Mouse (Mus musculus): ENCODE measurements around the gene Coro1b. TPM values are rescaled to one million over a fixed set of nuclear protein-coding genes. Genes with fewer than 3 reads are reported as not detected.

Coro1b gene
- polyA plus RNA-seq, 1 experiment from 2014 or later: 105 TPM

DNA sequence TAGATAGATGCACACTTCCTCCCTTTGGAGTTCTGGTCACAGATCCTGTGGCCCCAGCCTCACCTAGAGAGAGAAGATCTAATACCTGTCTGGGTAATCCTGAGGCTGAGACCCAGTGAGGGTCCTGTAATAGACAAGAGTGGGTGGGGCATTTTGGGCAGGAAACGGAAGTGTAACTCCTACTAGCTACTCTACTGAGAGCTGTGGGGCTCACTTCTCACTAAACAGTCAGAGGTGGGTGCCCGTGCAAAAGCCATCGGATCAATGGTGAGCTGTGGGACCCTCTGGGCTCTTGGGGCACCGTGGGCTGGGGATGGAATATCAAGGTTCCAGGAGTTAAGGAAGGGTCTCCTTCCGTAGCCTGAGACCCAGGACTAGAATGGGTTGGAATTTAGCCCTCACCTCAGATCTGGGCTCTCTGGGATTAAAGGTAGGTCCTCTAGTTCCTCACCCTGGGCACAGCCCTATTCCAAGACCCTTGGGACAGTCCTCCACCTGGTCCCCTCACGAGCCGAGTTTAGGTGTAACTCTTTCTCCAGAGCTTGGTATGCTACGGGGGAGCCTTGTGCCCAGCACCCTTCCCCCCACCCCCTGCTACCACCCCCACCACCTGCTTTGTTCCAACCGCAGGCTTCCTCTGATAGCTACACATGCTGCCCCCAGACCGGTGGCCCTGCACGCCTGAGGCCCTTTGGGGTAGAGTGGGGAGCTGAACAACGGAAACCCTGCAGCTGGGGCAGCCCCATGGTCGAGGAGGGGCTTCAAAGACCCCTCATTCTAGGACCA is 6.2 kb downstream of the Coro1b start:
- Histone ChIP-seq H3K36me3 (ENCODE audit: control insufficient read depth, insufficient read depth, low read length) (peaks cover 77% of the 10 kb centered on the region), H3K4me1 (ENCODE audit: control insufficient read depth, insufficient read depth, low read length) (peaks cover under 1% of the 10 kb centered on the region; the same call in 1 of the 2 replicates), H3K9ac (replicated peaks; ENCODE audit: low read length) (0 out of 2 replicates have a peak overlapping the region, but pooled peaks have one; percentile 13), H3K9me3 (ENCODE audit: control insufficient read depth, low read length) (no peaks in the 10 kb centered on the region), H3K4me2 (ENCODE audit: low read length) (no peak overlapping the region), H3K4me3 (replicated peaks; ENCODE audit: low read depth, low read length) (no peak overlapping the region), H3K27ac (replicated peaks; ENCODE audit: low read depth, low read length) (no peak overlapping the region), H3K27me3 (ENCODE audit: control insufficient read depth, insufficient read depth, low read length) (no peaks in the 10 kb centered on the region)
- ATAC-seq (ENCODE audit: low FRiP score, low TSS enrichment): no peak
- WGBS: 84% methylated on average over 13 of the region's 13 CpGs
- DNase-seq: no peak

DNA sequence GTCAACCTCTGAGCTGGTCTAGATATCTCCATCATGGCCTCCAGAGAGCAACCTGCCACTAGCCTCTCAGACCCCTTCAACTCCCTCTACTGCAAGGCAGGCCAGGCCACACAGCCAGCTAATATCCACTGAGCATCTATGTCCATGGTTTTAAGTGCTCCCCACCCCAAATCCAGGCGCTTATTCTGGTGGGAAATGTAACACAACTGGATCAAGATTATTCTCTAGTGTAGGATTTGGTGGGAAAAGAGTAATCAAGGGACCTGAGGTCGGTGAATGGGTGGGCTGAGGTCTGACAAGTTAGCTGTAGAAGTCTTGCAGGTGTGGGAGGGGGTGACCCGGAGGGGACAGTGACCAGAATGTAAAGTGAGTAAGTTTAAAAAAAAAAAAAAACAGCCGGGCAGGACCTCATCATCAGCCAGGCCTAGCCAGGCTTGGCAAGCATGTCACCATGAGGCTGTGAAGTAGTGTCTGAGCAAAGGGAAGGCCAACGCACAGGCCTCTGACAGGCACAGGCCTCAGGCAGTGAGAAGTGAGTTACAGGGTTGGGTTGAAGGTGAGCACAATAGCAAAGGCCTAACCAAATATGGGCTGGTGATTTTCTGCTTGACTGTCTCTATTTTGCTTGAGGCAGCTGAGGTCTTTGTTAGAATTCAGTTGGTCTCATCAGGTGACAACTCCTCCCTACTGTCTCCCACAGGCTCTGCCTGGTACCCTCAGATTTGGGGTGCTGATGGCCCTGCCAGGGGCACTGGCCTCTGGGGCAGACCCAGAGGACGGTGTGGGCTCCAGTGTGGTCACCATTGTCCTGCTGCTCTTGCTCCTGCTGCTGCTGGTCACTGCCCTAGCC is 7.0 kb downstream of the Coro1b start:
- Histone ChIP-seq H3K27me3 (ENCODE audit: control insufficient read depth, insufficient read depth, low read length) (no peaks in the 10 kb centered on the region), H3K9ac (replicated peaks; ENCODE audit: low read length) (no peak overlapping the region), H3K27ac (replicated peaks; ENCODE audit: low read depth, low read length) (no peak overlapping the region), H3K9me3 (ENCODE audit: control insufficient read depth, low read length) (no peaks in the 10 kb centered on the region), H3K36me3 (ENCODE audit: control insufficient read depth, insufficient read depth, low read length) (peaks cover 75% of the 10 kb centered on the region), H3K4me1 (ENCODE audit: control insufficient read depth, insufficient read depth, low read length) (no peaks in the 10 kb centered on the region), H3K4me2 (ENCODE audit: low read length) (no peak overlapping the region), H3K4me3 (replicated peaks; ENCODE audit: low read depth, low read length) (no peak overlapping the region)
- DNase-seq: no peak
- ATAC-seq (ENCODE audit: low FRiP score, low TSS enrichment): no peak
- 71% methylated on average over 6 of the region's 6 CpGs for WGBS

DNA sequence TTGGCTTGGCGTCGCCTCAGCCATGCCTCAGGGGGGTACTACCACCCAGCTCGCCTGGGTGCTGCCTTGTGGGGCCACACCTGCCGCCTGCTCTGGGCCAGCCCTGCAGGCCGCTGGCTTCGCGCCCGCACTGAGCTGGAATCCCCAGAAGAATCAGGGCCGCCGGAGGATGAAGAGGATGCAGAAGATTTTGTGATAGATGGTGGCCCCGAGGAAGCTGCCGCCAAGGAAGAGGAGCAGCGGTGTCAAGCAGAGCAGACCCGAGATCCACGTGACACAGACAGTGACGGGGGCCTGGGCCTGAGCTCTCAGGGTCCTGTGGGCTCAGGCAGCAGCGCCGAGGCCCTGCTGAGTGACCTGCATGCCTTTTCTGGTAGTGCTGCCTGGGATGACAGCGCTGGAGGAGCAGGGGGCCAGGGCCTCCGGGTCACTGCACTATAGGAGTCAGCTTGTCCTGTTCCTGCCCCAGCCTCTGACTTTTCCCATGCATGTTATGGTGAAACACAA is 7.7 kb downstream of the Coro1b start:
- no peaks in the 10 kb centered on the region for H3K4me1 ChIP-seq (ENCODE audit: control insufficient read depth, insufficient read depth, low read length)
- H3K27me3 ChIP-seq (ENCODE audit: control insufficient read depth, insufficient read depth, low read length): no peaks in the 10 kb centered on the region
- no peaks in the 10 kb centered on the region for H3K9me3 ChIP-seq (ENCODE audit: control insufficient read depth, low read length)
- WGBS: 70% methylated on average over 20 of the region's 20 CpGs
- no peak overlapping the region for H3K27ac ChIP-seq (replicated peaks; ENCODE audit: low read depth, low read length)
- ATAC-seq (ENCODE audit: low FRiP score, low TSS enrichment) (no peak), DNase-seq (no peak)
- no peak overlapping the region for H3K9ac ChIP-seq (replicated peaks; ENCODE audit: low read length)
- H3K4me2 ChIP-seq (ENCODE audit: low read length): no peak overlapping the region
- H3K36me3 ChIP-seq (ENCODE audit: control insufficient read depth, insufficient read depth, low read length): peaks cover 74% of the 10 kb centered on the region
- H3K4me3 ChIP-seq (replicated peaks; ENCODE audit: low read depth, low read length): no peak overlapping the region

DNA sequence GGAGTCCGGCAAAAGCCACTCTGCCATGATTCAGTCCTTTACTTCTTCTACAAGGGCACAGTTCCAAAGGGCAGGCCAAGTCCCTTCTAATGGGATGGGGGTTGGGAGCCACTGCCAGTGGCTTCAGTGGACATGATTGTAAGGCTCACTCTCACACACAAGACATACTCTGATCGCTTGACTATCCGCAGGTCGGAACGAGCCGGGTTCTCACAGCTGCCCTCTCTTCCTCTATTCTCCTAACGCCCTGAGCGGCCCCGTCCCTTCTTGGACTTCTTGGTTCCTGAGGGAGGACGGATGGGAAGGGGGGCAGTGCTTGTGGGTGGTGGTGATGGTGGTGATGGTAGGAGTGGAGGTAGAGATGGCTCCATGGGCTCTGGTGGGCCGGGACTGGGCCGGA is 8.4 kb downstream of the Coro1b start:
- Histone ChIP-seq H3K4me3 (replicated peaks; ENCODE audit: low read depth, low read length) (no peak overlapping the region), H3K36me3 (ENCODE audit: control insufficient read depth, insufficient read depth, low read length) (peaks cover 76% of the 10 kb centered on the region), H3K27ac (replicated peaks; ENCODE audit: low read depth, low read length) (no peak overlapping the region), H3K9ac (replicated peaks; ENCODE audit: low read length) (no peak overlapping the region), H3K27me3 (ENCODE audit: control insufficient read depth, insufficient read depth, low read length) (no peaks in the 10 kb centered on the region), H3K4me2 (ENCODE audit: low read length) (no peak overlapping the region), H3K9me3 (ENCODE audit: control insufficient read depth, low read length) (no peaks in the 10 kb centered on the region), H3K4me1 (ENCODE audit: control insufficient read depth, insufficient read depth, low read length) (no peaks in the 10 kb centered on the region)
- DNase-seq (no peak), ATAC-seq (ENCODE audit: low FRiP score, low TSS enrichment) (no peak)
- WGBS: 89% methylated on average over 12 of the region's 12 CpGs

DNA sequence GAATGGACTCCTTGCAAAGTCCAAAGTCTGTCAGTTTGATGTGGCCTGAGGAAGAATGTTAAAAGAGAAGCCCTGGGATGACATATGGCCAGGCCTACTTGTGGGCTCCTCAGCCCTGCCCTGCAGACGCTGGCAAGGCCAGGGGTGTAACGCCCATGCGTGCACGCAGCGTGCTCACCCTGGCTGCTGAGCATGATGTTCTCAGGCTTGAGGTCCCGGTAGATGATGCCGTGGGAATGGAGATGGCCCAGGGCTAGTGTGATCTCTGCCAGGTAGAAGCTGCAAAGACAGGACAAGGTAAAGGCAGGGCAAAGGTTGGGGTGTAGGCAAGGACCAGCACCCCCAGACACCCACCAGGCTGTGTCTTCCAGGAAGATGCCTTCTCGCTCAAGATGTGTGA is 10.6 kb downstream of the Coro1b start:
- no peak overlapping the region for H3K4me3 ChIP-seq (replicated peaks; ENCODE audit: low read depth, low read length)
- H3K9me3 ChIP-seq (ENCODE audit: control insufficient read depth, low read length): no peaks in the 10 kb centered on the region
- no peak overlapping the region for H3K4me2 ChIP-seq (ENCODE audit: low read length)
- peaks cover 13% of the 10 kb centered on the region for H3K4me1 ChIP-seq (ENCODE audit: control insufficient read depth, insufficient read depth, low read length)
- whole genome bisulfite sequencing: 97% methylated on average over 8 of the region's 8 CpGs
- no peaks in the 10 kb centered on the region for H3K27me3 ChIP-seq (ENCODE audit: control insufficient read depth, insufficient read depth, low read length)
- H3K9ac ChIP-seq (replicated peaks; ENCODE audit: low read length): no peak overlapping the region
- peaks cover 62% of the 10 kb centered on the region for H3K36me3 ChIP-seq (ENCODE audit: control insufficient read depth, insufficient read depth, low read length)
- DNase-seq (no peak), ATAC-seq (ENCODE audit: low FRiP score, low TSS enrichment) (no peak)
- no peak overlapping the region for H3K27ac ChIP-seq (replicated peaks; ENCODE audit: low read depth, low read length)

DNA sequence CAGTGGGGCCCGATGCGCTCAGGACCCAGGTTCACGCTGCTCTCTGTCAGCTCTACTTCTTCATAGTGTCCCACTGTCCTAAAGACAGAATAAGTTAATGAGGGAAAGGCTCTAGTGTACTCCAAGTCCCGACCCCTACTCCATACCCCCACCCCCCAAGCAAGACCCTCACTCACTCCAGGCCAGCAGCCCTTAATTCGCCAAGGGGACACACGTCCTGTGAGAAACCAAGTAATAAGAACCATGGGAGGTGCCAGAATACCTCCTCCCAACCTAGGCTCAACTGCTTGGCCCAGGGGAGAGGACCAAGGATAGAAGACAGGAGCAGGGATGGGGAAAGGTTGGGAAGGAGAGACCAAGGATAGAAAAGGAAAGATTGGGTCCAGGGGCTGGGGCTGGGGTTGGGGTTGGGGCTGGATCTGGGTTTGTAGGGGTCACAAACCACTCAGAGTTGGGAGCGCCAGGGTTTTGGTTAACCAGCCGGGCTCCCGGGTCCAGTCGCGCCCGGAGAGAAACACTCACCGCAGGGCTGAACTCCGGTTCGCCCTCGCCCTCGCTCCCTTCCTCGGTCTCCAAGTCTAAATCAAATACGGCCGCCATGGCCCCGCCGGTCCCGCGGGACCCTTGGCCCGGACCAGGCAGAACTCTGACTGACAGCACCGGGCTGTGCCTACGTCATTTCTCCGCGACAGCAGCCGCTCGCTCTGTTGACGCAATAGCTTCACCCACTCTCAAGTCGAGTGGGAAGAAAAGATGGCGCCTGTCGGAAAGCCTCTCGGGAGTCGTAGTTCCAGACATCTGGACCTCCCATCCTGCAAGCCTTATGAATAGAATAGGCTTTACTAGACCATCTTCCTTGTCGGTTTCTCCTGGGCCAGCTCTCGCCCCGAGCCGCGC is 14.5 kb downstream of the Coro1b start, which contains the start of gene Rps6kb2:
Gene Rps6kb2 (minus strand): TSS at position 709 of the 897 bp plus-strand sequence.
- H3K27me3 ChIP-seq (ENCODE audit: control insufficient read depth, insufficient read depth, low read length): no peaks in the 10 kb centered on the region
- H3K9ac ChIP-seq (replicated peaks; ENCODE audit: low read length): peak within 1 kb of the TSS; percentile 67
- peak within 1 kb of the TSS; percentile 56 for H3K4me3 ChIP-seq (replicated peaks; ENCODE audit: low read depth, low read length)
- H3K27ac ChIP-seq (replicated peaks; ENCODE audit: low read depth, low read length): peak within 1 kb of the TSS; percentile 88
- H3K9me3 ChIP-seq (ENCODE audit: control insufficient read depth, low read length): no peaks in the 10 kb centered on the region
- ATAC-seq (ENCODE audit: low FRiP score, low TSS enrichment) (peak; percentile 88), DNase-seq (peak; percentile 98)
- peak within 1 kb of the TSS; percentile 72 for H3K4me2 ChIP-seq (ENCODE audit: low read length)
- peaks cover 35% of the 10 kb centered on the region for H3K36me3 ChIP-seq (ENCODE audit: control insufficient read depth, insufficient read depth, low read length)
- peaks cover 13% of the 10 kb centered on the region for H3K4me1 ChIP-seq (ENCODE audit: control insufficient read depth, insufficient read depth, low read length)
- 7% methylated on average over 42 of the region's 42 CpGs for WGBS

DNA sequence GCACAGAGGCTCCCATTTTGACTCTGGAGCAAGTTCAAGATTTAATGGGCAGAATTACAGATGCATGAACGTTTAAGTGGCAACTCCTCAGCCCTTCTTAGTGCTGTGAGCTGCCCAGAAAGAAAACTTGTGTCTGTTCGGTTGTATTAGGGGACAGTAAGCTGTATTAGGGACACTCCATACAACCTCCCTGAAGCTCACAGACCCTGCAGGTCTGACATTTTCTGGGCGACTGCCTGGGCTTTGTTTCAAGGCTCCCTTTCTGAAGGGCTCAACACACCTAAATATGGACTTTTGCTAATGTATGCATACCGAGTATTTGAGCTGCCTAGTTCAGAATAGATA is 15.1 kb downstream of the Coro1b start:
- no peaks in the 10 kb centered on the region for H3K9me3 ChIP-seq (ENCODE audit: control insufficient read depth, low read length)
- DNase-seq (no peak), ATAC-seq (ENCODE audit: low FRiP score, low TSS enrichment) (peak; percentile 38; the same call in 1 of the 2 replicates)
- H3K36me3 ChIP-seq (ENCODE audit: control insufficient read depth, insufficient read depth, low read length): peaks cover 29% of the 10 kb centered on the region
- peak overlapping the region; percentile 72 for H3K4me2 ChIP-seq (ENCODE audit: low read length)
- H3K4me3 ChIP-seq (replicated peaks; ENCODE audit: low read depth, low read length): peak overlapping the region; percentile 56
- peaks cover 13% of the 10 kb centered on the region for H3K4me1 ChIP-seq (ENCODE audit: control insufficient read depth, insufficient read depth, low read length)
- no peaks in the 10 kb centered on the region for H3K27me3 ChIP-seq (ENCODE audit: control insufficient read depth, insufficient read depth, low read length)
- H3K27ac ChIP-seq (replicated peaks; ENCODE audit: low read depth, low read length): peak overlapping the region; percentile 88
- peak overlapping the region; percentile 67 for H3K9ac ChIP-seq (replicated peaks; ENCODE audit: low read length)
- 34% methylated on average over 4 of the region's 4 CpGs for WGBS

DNA sequence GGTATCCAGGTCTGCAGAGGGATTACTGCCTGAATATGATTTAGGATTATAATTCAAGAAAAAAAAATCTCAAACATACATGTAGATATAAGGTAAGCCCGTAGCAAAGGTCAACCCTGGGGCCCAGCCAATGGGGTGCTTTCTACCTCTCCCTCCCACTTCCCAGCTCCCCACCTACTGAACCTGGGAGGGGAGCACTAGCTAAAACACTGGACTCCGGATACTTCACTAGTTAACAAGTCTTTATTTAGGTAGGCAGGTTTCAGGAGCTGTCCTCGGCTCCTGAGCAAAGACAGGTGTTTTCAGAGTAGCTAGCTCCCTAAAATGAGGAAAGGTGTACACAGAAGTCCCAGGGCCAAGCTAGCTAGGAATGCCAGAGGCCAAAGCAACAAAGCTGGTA is 15.7 kb downstream of the Coro1b start:
- DNase-seq (no peak), ATAC-seq (ENCODE audit: low FRiP score, low TSS enrichment) (no peak)
- Histone ChIP-seq H3K27ac (replicated peaks; ENCODE audit: low read depth, low read length) (peak overlapping the region; percentile 88), H3K4me1 (ENCODE audit: control insufficient read depth, insufficient read depth, low read length) (peaks cover 13% of the 10 kb centered on the region), H3K9me3 (ENCODE audit: control insufficient read depth, low read length) (no peaks in the 10 kb centered on the region), H3K4me2 (ENCODE audit: low read length) (no peak overlapping the region), H3K27me3 (ENCODE audit: control insufficient read depth, insufficient read depth, low read length) (no peaks in the 10 kb centered on the region), H3K9ac (replicated peaks; ENCODE audit: low read length) (peak overlapping the region; percentile 67; the same call in 1 of the 2 replicates), H3K4me3 (replicated peaks; ENCODE audit: low read depth, low read length) (no peak overlapping the region), H3K36me3 (ENCODE audit: control insufficient read depth, insufficient read depth, low read length) (peaks cover 23% of the 10 kb centered on the region)
- WGBS: 84% methylated on average over 3 of the region's 3 CpGs

Measured in midbrain, embryonic 14.5 days (tissue).